Mouse (Mus musculus) thymus, postnatal 14 days (tissue): Measurements from ENCODE around the gene Zfp804a.

Experiments
- DNase-seq: peaks from one replicate; pipeline ENCODE4 v3.0.0; 2021

Gene Zfp804a

GRCm38 (mm10) chr2:82053185-82053891 is at the start of gene Zfp804a:
Gene Zfp804a (plus strand): TSS chr2:82053222.
- DNase-seq: no peak

GRCm38 (mm10) chr2:82051635-82052034 is 1.4 kb upstream of the Zfp804a start:
- DNase-seq: no peak

- DNase-seq: no peak
These were observed 461 bp upstream of the Zfp804a start for GRCm38 (mm10) chr2:82052338-82053184.

GRCm38 (mm10) chr2:82054446-82054845 is 1.4 kb downstream of the Zfp804a start:
- DNase-seq: no peak

- no peak for DNase-seq
These were observed 11.6 kb downstream of the Zfp804a start for GRCm38 (mm10) chr2:82064671-82065070.

GRCm38 (mm10) chr2:82067912-82068311 is 14.9 kb downstream of the Zfp804a start:
- no peak for DNase-seq

- no peak for DNase-seq
These were observed 16.1 kb downstream of the Zfp804a start for GRCm38 (mm10) chr2:82069172-82069571.

- DNase-seq: no peak
These were observed 23.9 kb downstream of the Zfp804a start for GRCm38 (mm10) chr2:82076883-82077282.

- DNase-seq: no peak
These were observed 25.4 kb downstream of the Zfp804a start for GRCm38 (mm10) chr2:82078287-82078994.

GRCm38 (mm10) chr2:82080678-82081077 is 27.7 kb downstream of the Zfp804a start:
- DNase-seq: no peak

GRCm38 (mm10) chr2:82113148-82113547 is 60.1 kb downstream of the Zfp804a start:
- no peak for DNase-seq

- no peak for DNase-seq
These were observed 60.6 kb downstream of the Zfp804a start for GRCm38 (mm10) chr2:82113650-82114049.

- DNase-seq: no peak
These were observed 66.6 kb downstream of the Zfp804a start for GRCm38 (mm10) chr2:82119577-82119976.

- DNase-seq: no peak
These were observed 125.7 kb downstream of the Zfp804a start for GRCm38 (mm10) chr2:82178693-82179092.

- no peak for DNase-seq
These were observed 128.0 kb downstream of the Zfp804a start for GRCm38 (mm10) chr2:82181010-82181409.

- DNase-seq: no peak
These were observed 146.9 kb downstream of the Zfp804a start for GRCm38 (mm10) chr2:82199901-82200300.

GRCm38 (mm10) chr2:82200616-82201015 is 147.6 kb downstream of the Zfp804a start:
- no peak for DNase-seq

GRCm38 (mm10) chr2:82210605-82211004 is 157.6 kb downstream of the Zfp804a start:
- no peak for DNase-seq

- no peak for DNase-seq
These were observed 158.9 kb downstream of the Zfp804a start for GRCm38 (mm10) chr2:82211972-82212371.

GRCm38 (mm10) chr2:82217873-82218272 is 164.9 kb downstream of the Zfp804a start:
- DNase-seq: no peak

GRCm38 (mm10) chr2:82246020-82246419 is 193.0 kb downstream of the Zfp804a start:
- DNase-seq: no peak

GRCm38 (mm10) chr2:82246902-82247522 is 194.0 kb downstream of the Zfp804a start:
- no peak for DNase-seq

- no peak for DNase-seq
These were observed 200.4 kb downstream of the Zfp804a start for GRCm38 (mm10) chr2:82253382-82253781.
